Mouse (Mus musculus): ENCODE results near the gene Gm10337. TPM values are rescaled to one million over a fixed set of nuclear protein-coding genes. Genes with fewer than 3 reads are reported as not detected.

The Gm10337 gene
- polyA plus RNA-seq, 1 experiment from 2014 or later = 8.7 TPM

GRCm38 (mm10) chr15:102470183-102470604 lies 33.3 kb upstream of the Gm10337 start, which contains the start of gene Pcbp2:
Pcbp2 (plus strand) TSS chr15:102470539.
- peak; percentile 99 for ATAC-seq (ENCODE audit: low read depth)
- Histone ChIP-seq H3K4me3 (peak within 1 kb of the TSS; percentile 74), H3K9ac (peak within 1 kb of the TSS; percentile 88), H3K36me3 (peaks cover 21% of the 10 kb centered on the region), H3K9me3 (peaks cover 4% of the 10 kb centered on the region; the same call in 1 of the 2 replicates), H3K27ac (replicated peaks) (peak within 1 kb of the TSS; percentile 95), H3K4me2 (peak within 1 kb of the TSS; percentile 73), H3K27me3 (no peaks in the 10 kb centered on the region), H3K4me1 (replicated peaks) (peaks cover 20% of the 10 kb centered on the region)
- 1% methylated on average over 31 of the region's 40 CpGs for WGBS

GRCm38 (mm10) chr15:102470605-102471294 lies 32.8 kb upstream of the Gm10337 start:
- peak; percentile 85 for ATAC-seq (ENCODE audit: low read depth)
- under 1% methylated on average over 36 of the region's 67 CpGs for WGBS
- Histone ChIP-seq H3K9ac (peak overlapping the region; percentile 88), H3K4me3 (peak overlapping the region; percentile 74), H3K9me3 (peaks cover 4% of the 10 kb centered on the region; the same call in 1 of the 2 replicates), H3K36me3 (peaks cover 27% of the 10 kb centered on the region), H3K4me1 (replicated peaks) (peaks cover 20% of the 10 kb centered on the region), H3K27me3 (no peaks in the 10 kb centered on the region), H3K27ac (replicated peaks) (peak overlapping the region; percentile 95), H3K4me2 (peak overlapping the region; percentile 73)

- Histone ChIP-seq H3K27ac (replicated peaks) (peak overlapping the region; percentile 95), H3K4me3 (peak overlapping the region; percentile 74), H3K36me3 (peaks cover 32% of the 10 kb centered on the region), H3K27me3 (no peaks in the 10 kb centered on the region), H3K4me2 (peak overlapping the region; percentile 73), H3K9me3 (peaks cover 4% of the 10 kb centered on the region; the same call in 1 of the 2 replicates), H3K9ac (peak overlapping the region; percentile 88), H3K4me1 (replicated peaks) (peaks cover 20% of the 10 kb centered on the region)
- ATAC-seq (ENCODE audit: low read depth) = no peak
- under 1% methylated on average over 10 of the region's 10 CpGs for WGBS
Measured at GRCm38 (mm10) chr15:102471295-102471645, 32.3 kb upstream of the Gm10337 start.

GRCm38 (mm10) chr15:102471727-102472126 lies 31.8 kb upstream of the Gm10337 start:
- Histone ChIP-seq H3K4me1 (replicated peaks) (peaks cover 20% of the 10 kb centered on the region), H3K4me3 (peak overlapping the region; percentile 74), H3K4me2 (peak overlapping the region; percentile 73), H3K27me3 (no peaks in the 10 kb centered on the region), H3K27ac (replicated peaks) (no peak overlapping the region), H3K9me3 (peaks cover 4% of the 10 kb centered on the region; the same call in 1 of the 2 replicates), H3K9ac (peak overlapping the region; percentile 88), H3K36me3 (peaks cover 36% of the 10 kb centered on the region)
- ATAC-seq (ENCODE audit: low read depth) = no peak

GRCm38 (mm10) chr15:102473246-102473645 lies 30.3 kb upstream of the Gm10337 start:
- H3K9ac ChIP-seq = no peak overlapping the region
- no peak for ATAC-seq (ENCODE audit: low read depth)
- no peak overlapping the region for H3K27ac ChIP-seq (replicated peaks)
- H3K9me3 ChIP-seq = peaks cover 4% of the 10 kb centered on the region; the same call in 1 of the 2 replicates
- peaks cover 50% of the 10 kb centered on the region for H3K36me3 ChIP-seq
- no peak overlapping the region for H3K4me3 ChIP-seq
- peaks cover 20% of the 10 kb centered on the region for H3K4me1 ChIP-seq (replicated peaks)
- no peaks in the 10 kb centered on the region for H3K27me3 ChIP-seq
- 75% methylated on average over 2 of the region's 2 CpGs for WGBS
- H3K4me2 ChIP-seq = no peak overlapping the region

GRCm38 (mm10) chr15:102474520-102474919 lies 29.0 kb upstream of the Gm10337 start:
- Histone ChIP-seq H3K9me3 (no peaks in the 10 kb centered on the region), H3K27ac (replicated peaks) (no peak overlapping the region), H3K36me3 (peaks cover 58% of the 10 kb centered on the region), H3K4me2 (no peak overlapping the region), H3K4me3 (no peak overlapping the region), H3K9ac (no peak overlapping the region), H3K4me1 (replicated peaks) (peaks cover 20% of the 10 kb centered on the region), H3K27me3 (no peaks in the 10 kb centered on the region)
- ATAC-seq (ENCODE audit: low read depth) = no peak
- 86% methylated on average over 2 of the region's 2 CpGs for WGBS

- peaks cover 83% of the 10 kb centered on the region for H3K36me3 ChIP-seq
- no peaks in the 10 kb centered on the region for H3K9me3 ChIP-seq
- no peak overlapping the region for H3K9ac ChIP-seq
- no peak for ATAC-seq (ENCODE audit: low read depth)
- no peak overlapping the region for H3K27ac ChIP-seq (replicated peaks)
- WGBS = 94% methylated on average over 3 of the region's 3 CpGs
- H3K27me3 ChIP-seq = no peaks in the 10 kb centered on the region
- no peak overlapping the region for H3K4me2 ChIP-seq
- no peak overlapping the region for H3K4me3 ChIP-seq
- H3K4me1 ChIP-seq (replicated peaks) = no peaks in the 10 kb centered on the region
Measured at GRCm38 (mm10) chr15:102483136-102483535, 20.4 kb upstream of the Gm10337 start.

GRCm38 (mm10) chr15:102485853-102486252 lies 17.7 kb upstream of the Gm10337 start:
- 92% methylated on average over 12 of the region's 12 CpGs for WGBS
- Histone ChIP-seq H3K27me3 (no peaks in the 10 kb centered on the region), H3K27ac (replicated peaks) (no peak overlapping the region), H3K36me3 (peaks cover 87% of the 10 kb centered on the region), H3K4me1 (replicated peaks) (no peaks in the 10 kb centered on the region), H3K9me3 (no peaks in the 10 kb centered on the region), H3K4me2 (no peak overlapping the region), H3K9ac (no peak overlapping the region), H3K4me3 (no peak overlapping the region)
- no peak for ATAC-seq (ENCODE audit: low read depth)

GRCm38 (mm10) chr15:102487664-102488063 lies 15.9 kb upstream of the Gm10337 start:
- no peak overlapping the region for H3K9ac ChIP-seq
- H3K4me2 ChIP-seq = no peak overlapping the region
- peaks cover 84% of the 10 kb centered on the region for H3K36me3 ChIP-seq
- no peaks in the 10 kb centered on the region for H3K4me1 ChIP-seq (replicated peaks)
- 74% methylated on average over 1 of the region's 1 CpGs for WGBS
- no peak overlapping the region for H3K4me3 ChIP-seq
- no peaks in the 10 kb centered on the region for H3K9me3 ChIP-seq
- H3K27ac ChIP-seq (replicated peaks) = no peak overlapping the region
- no peaks in the 10 kb centered on the region for H3K27me3 ChIP-seq
- ATAC-seq (ENCODE audit: low read depth) = no peak

GRCm38 (mm10) chr15:102498322-102498721 lies 5.2 kb upstream of the Gm10337 start:
- H3K4me2 ChIP-seq = no peak overlapping the region
- no peak overlapping the region for H3K4me3 ChIP-seq
- no peak overlapping the region for H3K9ac ChIP-seq
- no peak overlapping the region for H3K27ac ChIP-seq (replicated peaks)
- no peaks in the 10 kb centered on the region for H3K27me3 ChIP-seq
- 90% methylated on average over 3 of the region's 3 CpGs for WGBS
- no peaks in the 10 kb centered on the region for H3K9me3 ChIP-seq
- H3K4me1 ChIP-seq (replicated peaks) = no peaks in the 10 kb centered on the region
- ATAC-seq (ENCODE audit: low read depth) = no peak
- H3K36me3 ChIP-seq = peaks cover 96% of the 10 kb centered on the region

GRCm38 (mm10) chr15:102499370-102499769 lies 4.2 kb upstream of the Gm10337 start:
- Histone ChIP-seq H3K27me3 (no peaks in the 10 kb centered on the region), H3K36me3 (peaks cover 96% of the 10 kb centered on the region), H3K27ac (replicated peaks) (no peak overlapping the region), H3K4me1 (replicated peaks) (no peaks in the 10 kb centered on the region), H3K4me2 (no peak overlapping the region), H3K9ac (no peak overlapping the region), H3K4me3 (no peak overlapping the region), H3K9me3 (no peaks in the 10 kb centered on the region)
- WGBS = 78% methylated on average over 3 of the region's 3 CpGs
- ATAC-seq (ENCODE audit: low read depth) = no peak

- H3K4me1 ChIP-seq (replicated peaks) = no peaks in the 10 kb centered on the region
- 89% methylated on average over 6 of the region's 6 CpGs for WGBS
Measured at GRCm38 (mm10) chr15:102499851-102500250, 3.7 kb upstream of the Gm10337 start.

GRCm38 (mm10) chr15:102500479-102500878 lies 3.0 kb upstream of the Gm10337 start:
- Histone ChIP-seq H3K36me3 (peaks cover 96% of the 10 kb centered on the region), H3K4me3 (no peak overlapping the region), H3K4me1 (replicated peaks) (no peaks in the 10 kb centered on the region), H3K4me2 (no peak overlapping the region), H3K27me3 (no peaks in the 10 kb centered on the region), H3K9me3 (no peaks in the 10 kb centered on the region), H3K27ac (replicated peaks) (no peak overlapping the region), H3K9ac (no peak overlapping the region)
- WGBS = 94% methylated on average over 5 of the region's 5 CpGs
- no peak for ATAC-seq (ENCODE audit: low read depth)

More at GRCm38 (mm10) chr15:102499851-102500250, 3.7 kb upstream of the Gm10337 start:
- no peak for ATAC-seq (ENCODE audit: low read depth)
- Histone ChIP-seq H3K9me3 (no peaks in the 10 kb centered on the region), H3K4me2 (no peak overlapping the region), H3K27me3 (no peaks in the 10 kb centered on the region), H3K27ac (replicated peaks) (no peak overlapping the region), H3K36me3 (peaks cover 96% of the 10 kb centered on the region), H3K4me3 (no peak overlapping the region), H3K9ac (no peak overlapping the region)
